Mouse (Mus musculus): ENCODE measurements around the gene Blm. TPM values are rescaled to one million over a fixed set of nuclear protein-coding genes. Genes with fewer than 3 reads are reported as not detected.
A peak's percentile ranks its signal among the peaks of the same experiment; 100 is the strongest.

Blm gene
- polyA plus RNA-seq, 1 experiment from 2014 or later = 13.0 TPM

DNA sequence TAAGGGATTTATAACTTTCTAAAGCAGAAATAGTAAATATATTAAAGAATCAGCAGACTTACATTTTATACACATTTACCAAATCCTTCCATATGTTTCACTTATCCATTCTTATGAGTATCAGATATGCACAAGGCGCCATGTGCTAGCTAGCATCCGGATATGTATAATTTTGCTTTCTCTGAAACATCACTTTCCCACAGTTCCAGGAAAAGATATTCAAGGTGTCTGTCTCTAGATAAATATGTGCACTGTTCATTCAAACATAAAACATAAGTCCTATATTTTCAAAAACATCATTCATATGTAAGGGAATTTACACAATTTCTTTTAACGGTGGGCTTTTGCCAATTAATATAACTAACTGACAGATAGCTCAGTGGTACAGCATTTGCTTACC lies 42.9 kb downstream of the Blm start:
- H3K9ac ChIP-seq = no peak overlapping the region
- no peaks in the 10 kb centered on the region for H3K27me3 ChIP-seq
- no peak for ATAC-seq (replicated peaks; ENCODE audit: insufficient number of reproducible peaks, insufficient read depth, low FRiP score, low read depth)
- no peak overlapping the region for H3K27ac ChIP-seq
- H3K4me3 ChIP-seq = no peak overlapping the region
- H3K4me1 ChIP-seq (replicated peaks) = no peaks in the 10 kb centered on the region
- WGBS = 94% methylated on average over 3 of the region's 3 CpGs
- no peak overlapping the region for H3K4me2 ChIP-seq
- H3K9me3 ChIP-seq (replicated peaks) = no peaks in the 10 kb centered on the region
- peaks cover 11% of the 10 kb centered on the region for H3K36me3 ChIP-seq

DNA sequence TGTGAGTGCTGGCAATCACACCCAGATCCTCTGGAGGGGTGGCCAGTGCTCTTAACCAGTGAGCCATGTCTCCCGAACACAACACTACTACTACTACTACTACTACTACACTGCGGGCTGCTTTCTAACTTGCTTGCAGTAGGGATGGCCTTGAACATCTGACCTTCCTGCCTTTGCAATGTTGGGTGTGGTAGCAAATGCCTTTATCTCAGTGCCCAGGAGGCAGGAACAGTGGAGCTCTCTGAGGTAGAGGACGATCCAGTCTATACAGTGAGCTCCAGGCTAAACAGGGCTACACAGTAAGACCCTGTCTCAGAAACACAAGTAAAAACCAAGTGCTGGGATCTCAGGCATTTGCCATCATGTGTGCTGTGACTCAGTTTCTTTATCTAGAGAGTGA lies 43.8 kb downstream of the Blm start:
- no peak overlapping the region for H3K9ac ChIP-seq
- H3K4me1 ChIP-seq (replicated peaks) = no peaks in the 10 kb centered on the region
- 76% methylated on average over 3 of the region's 3 CpGs for WGBS
- ATAC-seq (replicated peaks; ENCODE audit: insufficient number of reproducible peaks, insufficient read depth, low FRiP score, low read depth) = no peak
- peaks cover 11% of the 10 kb centered on the region for H3K36me3 ChIP-seq
- no peak overlapping the region for H3K4me2 ChIP-seq
- H3K27ac ChIP-seq = no peak overlapping the region
- no peak overlapping the region for H3K4me3 ChIP-seq
- no peaks in the 10 kb centered on the region for H3K27me3 ChIP-seq
- no peaks in the 10 kb centered on the region for H3K9me3 ChIP-seq (replicated peaks)

DNA sequence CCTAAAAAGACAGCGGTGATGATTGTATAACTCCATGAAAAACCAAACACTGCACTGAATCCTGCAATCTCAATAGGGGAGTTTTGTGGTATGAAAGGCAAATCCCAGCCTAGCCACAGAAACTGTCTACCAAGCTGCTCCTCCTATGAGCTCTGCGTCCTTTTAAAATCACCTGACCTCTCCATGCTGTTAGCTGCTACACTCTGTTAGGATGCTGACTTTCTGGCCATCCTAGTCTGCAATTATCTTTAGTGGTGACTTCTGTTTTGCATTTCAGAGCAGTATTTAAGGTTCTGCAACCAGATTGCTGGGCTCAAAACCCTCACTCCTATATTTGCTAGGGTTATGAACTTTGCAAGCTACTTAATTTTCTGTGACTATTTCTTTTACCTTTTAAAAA lies 44.6 kb downstream of the Blm start:
- ATAC-seq (replicated peaks; ENCODE audit: insufficient number of reproducible peaks, insufficient read depth, low FRiP score, low read depth) = no peak
- WGBS = 90% methylated on average over 2 of the region's 2 CpGs
- Histone ChIP-seq H3K4me3 (no peak overlapping the region), H3K9ac (no peak overlapping the region), H3K4me1 (replicated peaks) (no peaks in the 10 kb centered on the region), H3K27me3 (no peaks in the 10 kb centered on the region), H3K9me3 (replicated peaks) (no peaks in the 10 kb centered on the region), H3K27ac (no peak overlapping the region), H3K4me2 (no peak overlapping the region), H3K36me3 (peaks cover 11% of the 10 kb centered on the region)

DNA sequence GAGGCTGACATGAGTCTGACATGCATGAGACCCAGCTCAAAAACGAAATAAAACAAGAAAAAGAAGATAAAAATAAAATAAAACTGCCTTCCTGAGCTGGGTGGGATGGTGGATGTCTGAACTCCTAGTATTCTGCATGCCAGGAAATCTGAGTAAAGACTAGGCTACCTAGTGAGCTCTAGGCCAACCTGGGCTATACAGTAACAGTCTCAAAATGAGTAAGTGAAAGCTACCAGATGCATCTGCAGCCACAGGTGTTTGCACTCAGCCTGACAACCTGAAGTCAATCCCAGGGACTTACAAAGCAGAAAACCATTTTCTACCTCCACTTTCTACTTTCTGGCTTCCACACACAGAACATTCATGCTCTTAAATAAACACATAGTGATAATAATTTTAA lies 45.5 kb downstream of the Blm start:
- peaks cover 11% of the 10 kb centered on the region for H3K36me3 ChIP-seq
- no peaks in the 10 kb centered on the region for H3K27me3 ChIP-seq
- H3K9me3 ChIP-seq (replicated peaks) = no peaks in the 10 kb centered on the region
- H3K4me1 ChIP-seq (replicated peaks) = no peaks in the 10 kb centered on the region
- H3K9ac ChIP-seq = no peak overlapping the region
- ATAC-seq (replicated peaks; ENCODE audit: insufficient number of reproducible peaks, insufficient read depth, low FRiP score, low read depth) = no peak
- no peak overlapping the region for H3K4me3 ChIP-seq
- H3K4me2 ChIP-seq = no peak overlapping the region
- 67% methylated on average over 1 of the region's 1 CpGs for WGBS
- no peak overlapping the region for H3K27ac ChIP-seq

DNA sequence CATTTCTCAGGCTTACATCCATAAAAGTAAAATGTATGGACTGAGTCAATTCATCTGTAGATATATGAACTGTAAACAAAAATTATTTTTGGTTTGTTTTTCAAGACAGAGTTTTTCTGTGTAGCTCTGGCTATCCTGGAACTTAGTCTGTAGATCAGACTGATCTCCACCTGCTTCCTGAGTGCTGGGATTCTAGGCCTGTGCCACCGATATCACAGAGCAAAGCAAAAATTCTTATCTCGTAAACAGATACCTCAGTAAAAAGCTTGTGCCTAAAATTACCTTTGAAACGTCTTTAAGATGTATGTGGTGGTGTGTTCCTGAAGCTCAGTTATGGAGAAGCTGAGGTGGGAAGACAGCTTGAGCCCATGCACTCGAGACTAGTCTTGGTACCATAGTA lies 47.7 kb downstream of the Blm start:
- Histone ChIP-seq H3K4me1 (replicated peaks) (no peaks in the 10 kb centered on the region), H3K36me3 (no peaks in the 10 kb centered on the region), H3K9me3 (replicated peaks) (no peaks in the 10 kb centered on the region), H3K9ac (no peak overlapping the region), H3K4me3 (no peak overlapping the region), H3K4me2 (no peak overlapping the region), H3K27me3 (no peaks in the 10 kb centered on the region), H3K27ac (no peak overlapping the region)
- ATAC-seq (replicated peaks; ENCODE audit: insufficient number of reproducible peaks, insufficient read depth, low FRiP score, low read depth) = no peak
- WGBS = 80% methylated on average over 4 of the region's 4 CpGs

DNA sequence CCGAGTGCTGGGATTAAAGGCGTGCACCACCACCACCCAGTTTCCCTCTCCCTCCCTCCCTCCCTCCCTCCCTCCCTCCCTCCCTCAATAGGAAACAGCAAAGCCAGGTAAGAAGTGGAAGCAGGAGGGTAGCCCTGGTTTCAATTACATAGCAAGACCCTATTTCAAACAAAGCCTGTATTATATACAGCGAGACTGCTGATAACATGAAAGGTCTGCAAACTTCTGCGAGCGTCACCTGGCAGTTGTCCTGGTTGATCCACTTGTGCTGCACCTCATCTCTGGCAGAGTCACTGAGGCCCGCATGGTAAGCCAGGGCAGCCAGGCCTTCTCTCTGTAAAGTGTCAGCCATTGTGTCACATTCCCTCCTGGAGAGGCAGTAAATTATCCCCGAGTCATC lies 54.8 kb downstream of the Blm start:
- no peaks in the 10 kb centered on the region for H3K4me1 ChIP-seq (replicated peaks)
- H3K4me2 ChIP-seq = no peak overlapping the region
- no peak overlapping the region for H3K27ac ChIP-seq
- no peak overlapping the region for H3K4me3 ChIP-seq
- H3K9me3 ChIP-seq (replicated peaks) = no peaks in the 10 kb centered on the region
- peaks cover 5% of the 10 kb centered on the region; the same call in 1 of the 2 replicates for H3K36me3 ChIP-seq
- no peaks in the 10 kb centered on the region for H3K27me3 ChIP-seq
- ATAC-seq (replicated peaks; ENCODE audit: insufficient number of reproducible peaks, insufficient read depth, low FRiP score, low read depth) = no peak
- 55% methylated on average over 7 of the region's 7 CpGs for WGBS
- no peak overlapping the region for H3K9ac ChIP-seq

DNA sequence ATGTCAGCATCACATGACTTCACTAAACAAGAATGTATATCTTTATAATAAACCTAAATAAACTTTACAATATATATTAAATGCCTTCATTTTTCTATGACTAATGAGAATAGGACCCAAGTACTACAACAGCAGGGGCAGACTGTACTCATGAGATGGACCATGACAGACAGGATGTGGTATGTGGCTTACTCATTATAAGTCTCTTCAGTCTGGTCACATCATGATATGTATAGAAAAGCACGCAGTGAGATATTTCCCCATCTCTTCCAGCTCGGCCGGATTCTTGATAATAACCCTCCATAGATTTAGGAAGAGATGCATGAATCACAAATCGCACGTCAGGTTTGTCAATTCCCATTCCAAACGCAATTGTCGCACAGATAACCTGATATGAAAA lies 61.1 kb downstream of the Blm start:
- H3K4me3 ChIP-seq = no peak overlapping the region
- H3K27me3 ChIP-seq = no peaks in the 10 kb centered on the region
- no peak overlapping the region for H3K9ac ChIP-seq
- no peaks in the 10 kb centered on the region for H3K9me3 ChIP-seq (replicated peaks)
- 94% methylated on average over 7 of the region's 7 CpGs for WGBS
- H3K4me1 ChIP-seq (replicated peaks) = no peaks in the 10 kb centered on the region
- H3K27ac ChIP-seq = no peak overlapping the region
- H3K4me2 ChIP-seq = no peak overlapping the region
- ATAC-seq (replicated peaks; ENCODE audit: insufficient number of reproducible peaks, insufficient read depth, low FRiP score, low read depth) = no peak
- H3K36me3 ChIP-seq = peaks cover 8% of the 10 kb centered on the region; the same call in 1 of the 2 replicates

DNA sequence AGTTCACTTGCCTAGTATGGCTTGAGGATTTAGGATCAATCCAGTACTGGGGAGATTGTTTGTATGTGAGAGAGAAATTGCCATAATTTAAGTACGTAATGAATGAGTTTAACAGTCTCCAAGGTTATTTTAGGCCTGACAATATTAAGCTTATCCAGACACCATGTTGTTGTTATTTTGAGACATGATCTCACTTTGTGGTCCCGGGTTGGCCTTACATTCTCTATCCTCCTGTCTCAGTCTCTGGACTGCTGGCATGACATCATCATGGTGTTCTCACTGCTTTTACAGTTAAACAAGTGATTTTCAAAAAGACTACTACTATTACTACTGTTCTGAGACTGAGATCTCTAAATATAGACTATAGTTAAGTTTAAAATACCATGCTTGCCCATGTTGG lies 66.1 kb downstream of the Blm start:
- Histone ChIP-seq H3K27me3 (no peaks in the 10 kb centered on the region), H3K27ac (peak overlapping the region; percentile 77), H3K4me3 (no peak overlapping the region), H3K9ac (no peak overlapping the region), H3K36me3 (peaks cover 11% of the 10 kb centered on the region; the same call in 1 of the 2 replicates), H3K9me3 (replicated peaks) (no peaks in the 10 kb centered on the region), H3K4me2 (no peak overlapping the region), H3K4me1 (replicated peaks) (no peaks in the 10 kb centered on the region)
- 38% methylated on average over 2 of the region's 2 CpGs for WGBS
- peak; percentile 53; the same call in 1 of the 2 replicates for ATAC-seq (replicated peaks; ENCODE audit: insufficient number of reproducible peaks, insufficient read depth, low FRiP score, low read depth)

DNA sequence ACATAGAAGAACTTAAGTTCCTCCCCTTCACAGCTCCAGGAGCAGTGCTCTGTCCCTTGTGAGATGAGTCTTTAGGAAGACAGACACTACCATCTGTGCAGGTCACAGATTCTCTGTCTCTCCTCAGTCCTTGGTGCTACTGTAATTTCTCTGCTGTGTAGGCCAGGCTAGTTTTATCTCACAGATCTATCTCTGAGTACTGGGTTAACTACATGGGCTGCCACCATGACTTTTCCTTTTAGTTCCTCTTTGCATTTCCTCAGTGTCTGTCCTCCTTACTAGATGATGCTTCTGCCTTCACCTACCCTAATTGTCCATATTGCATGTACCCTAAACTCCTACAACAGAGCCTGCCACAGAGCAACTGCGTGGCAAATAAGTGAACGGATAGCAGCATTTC lies 67.6 kb downstream of the Blm start:
- H3K4me3 ChIP-seq = no peak overlapping the region
- H3K9ac ChIP-seq = no peak overlapping the region
- H3K9me3 ChIP-seq (replicated peaks) = no peaks in the 10 kb centered on the region
- no peak for ATAC-seq (replicated peaks; ENCODE audit: insufficient number of reproducible peaks, insufficient read depth, low FRiP score, low read depth)
- H3K27ac ChIP-seq = no peak overlapping the region
- H3K27me3 ChIP-seq = no peaks in the 10 kb centered on the region
- 88% methylated on average over 2 of the region's 2 CpGs for WGBS
- no peak overlapping the region for H3K4me2 ChIP-seq
- H3K4me1 ChIP-seq (replicated peaks) = no peaks in the 10 kb centered on the region
- H3K36me3 ChIP-seq = 0 out of 2 replicates have a peak, but pooled peaks cover 5% of the 10 kb centered on the region

DNA sequence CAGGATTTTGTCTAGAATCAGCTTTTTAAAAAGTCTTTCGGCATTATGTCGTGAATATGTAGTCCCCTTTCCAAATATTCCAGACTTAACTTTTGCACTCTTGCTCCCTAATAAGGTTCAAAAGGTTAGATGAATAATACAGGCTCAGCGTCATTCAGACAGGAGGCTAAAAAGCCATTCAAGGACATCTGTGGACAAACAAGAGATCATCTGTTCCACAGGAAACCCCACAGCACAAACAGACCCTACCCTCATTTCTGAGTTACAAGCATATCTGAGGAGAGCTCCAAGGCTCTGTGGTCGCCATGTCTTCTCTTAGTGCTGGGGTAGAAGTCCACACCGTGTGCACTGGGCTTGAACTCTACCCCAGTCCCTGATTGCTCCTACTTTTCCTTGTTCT lies 70.1 kb downstream of the Blm start:
- Histone ChIP-seq H3K4me2 (no peak overlapping the region), H3K27ac (no peak overlapping the region), H3K4me1 (replicated peaks) (no peaks in the 10 kb centered on the region), H3K36me3 (0 out of 2 replicates have a peak, but pooled peaks cover 3% of the 10 kb centered on the region), H3K27me3 (no peaks in the 10 kb centered on the region), H3K9ac (no peak overlapping the region), H3K4me3 (no peak overlapping the region), H3K9me3 (replicated peaks) (no peaks in the 10 kb centered on the region)
- no peak for ATAC-seq (replicated peaks; ENCODE audit: insufficient number of reproducible peaks, insufficient read depth, low FRiP score, low read depth)
- 86% methylated on average over 5 of the region's 5 CpGs for WGBS

DNA sequence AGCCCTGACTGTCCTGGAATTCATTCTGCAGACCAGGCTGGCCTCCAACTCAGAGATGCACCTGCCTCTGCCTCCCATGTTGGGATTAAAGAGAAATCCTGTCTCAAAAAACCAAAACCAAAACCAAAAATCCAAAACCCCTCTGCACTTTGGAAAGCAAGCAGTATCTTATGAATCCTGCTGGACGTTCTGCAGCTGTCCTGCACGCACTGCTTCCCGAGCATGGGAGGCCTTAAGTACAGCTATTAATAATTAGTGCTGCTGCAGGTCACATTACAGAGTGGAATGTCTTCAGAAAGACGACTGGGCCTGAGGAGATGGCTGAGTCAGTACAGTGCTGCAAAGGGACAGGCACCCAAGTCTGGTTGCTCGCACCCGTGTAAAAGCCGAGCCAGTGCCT lies 73.0 kb downstream of the Blm start:
- Histone ChIP-seq H3K9ac (no peak overlapping the region), H3K27me3 (no peaks in the 10 kb centered on the region), H3K4me3 (no peak overlapping the region), H3K9me3 (replicated peaks) (no peaks in the 10 kb centered on the region), H3K4me1 (replicated peaks) (peaks cover 18% of the 10 kb centered on the region), H3K27ac (no peak overlapping the region), H3K36me3 (0 out of 2 replicates have a peak, but pooled peaks cover 3% of the 10 kb centered on the region), H3K4me2 (no peak overlapping the region)
- no peak for ATAC-seq (replicated peaks; ENCODE audit: insufficient number of reproducible peaks, insufficient read depth, low FRiP score, low read depth)
- 62% methylated on average over 7 of the region's 7 CpGs for WGBS

DNA sequence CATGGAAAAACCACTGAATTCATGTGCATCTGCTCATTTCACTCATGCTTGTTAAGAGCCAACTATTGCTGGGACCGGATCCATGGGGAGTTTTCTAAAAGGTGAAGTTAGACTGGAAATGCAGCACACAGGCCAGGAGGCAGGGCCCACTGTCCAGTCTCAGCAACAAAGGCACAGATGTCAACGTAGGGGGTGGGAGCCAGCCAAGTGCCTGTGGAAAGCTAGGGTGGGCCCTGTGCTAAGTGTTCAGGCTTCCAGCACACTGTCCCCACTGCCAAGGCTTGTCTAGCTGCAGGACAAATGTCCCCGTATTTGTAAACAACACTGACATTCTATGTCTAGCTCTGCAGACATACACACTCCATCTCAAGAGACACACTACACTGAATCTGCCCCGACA lies 74.0 kb downstream of the Blm start:
- 80% methylated on average over 4 of the region's 4 CpGs for WGBS
- Histone ChIP-seq H3K27me3 (no peaks in the 10 kb centered on the region), H3K4me2 (no peak overlapping the region), H3K27ac (no peak overlapping the region), H3K4me1 (replicated peaks) (peaks cover 28% of the 10 kb centered on the region), H3K4me3 (no peak overlapping the region), H3K36me3 (0 out of 2 replicates have a peak, but pooled peaks cover 2% of the 10 kb centered on the region), H3K9ac (no peak overlapping the region), H3K9me3 (replicated peaks) (no peaks in the 10 kb centered on the region)
- no peak for ATAC-seq (replicated peaks; ENCODE audit: insufficient number of reproducible peaks, insufficient read depth, low FRiP score, low read depth)

Measured in heart, embryonic 15.5 days (tissue).